Mouse (Mus musculus) mouse trophoblast stem cell (cell line): ENCODE measurements around the gene Gbf1.

ENCODE experiments used
- in situ Hi-C, 2 experiments: fragments of 300-500 bp; cut with MseI, MboI; formaldehyde crosslinking; loops; 2 replicates in 1 of 2; 3 replicates in 1 of 2; pipeline ENCODE4 v1.15.1; 2025

The Gbf1 gene

DNA sequence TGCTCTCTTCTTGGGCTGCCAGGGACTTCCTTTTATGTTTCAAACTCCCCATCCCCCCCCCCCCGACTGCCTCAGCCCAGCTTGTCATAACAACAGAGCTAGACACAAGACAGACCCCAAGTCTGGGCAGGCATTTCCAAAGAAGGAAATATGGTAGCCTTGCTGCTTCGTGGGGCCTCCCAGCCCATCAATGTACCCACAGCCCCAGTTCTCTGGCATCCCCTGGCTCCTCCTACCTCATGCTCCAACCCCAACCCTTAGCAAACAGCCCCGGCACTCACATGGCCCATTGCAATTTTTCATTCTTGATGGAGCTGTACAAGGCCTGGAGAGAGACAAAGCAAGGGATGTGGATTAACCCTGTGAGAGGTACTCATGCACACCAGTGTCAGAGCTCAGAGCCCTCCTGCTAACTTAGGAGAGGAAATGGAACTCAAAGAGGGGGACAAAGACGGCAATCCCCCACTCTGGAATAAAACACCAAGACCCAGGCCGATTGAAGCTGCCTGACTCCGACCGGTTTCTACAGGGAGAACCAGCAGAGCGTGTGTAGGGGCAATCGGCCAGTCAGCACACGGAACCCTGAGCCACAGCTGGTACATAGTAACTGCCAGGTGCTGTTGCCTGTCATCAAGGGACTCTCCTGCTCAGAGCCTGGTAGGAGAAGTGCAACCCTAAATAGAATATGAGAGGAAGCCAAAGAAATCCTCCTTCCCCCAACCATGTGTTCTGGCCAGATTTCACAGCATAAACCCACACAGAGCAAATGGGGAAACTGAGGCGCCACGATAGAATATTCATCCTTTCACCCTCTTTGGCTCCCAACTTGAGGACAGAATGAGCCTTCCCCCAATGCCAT is 163.7 kb downstream of the Gbf1 start:
- in situ Hi-C loops = no loop called here

DNA sequence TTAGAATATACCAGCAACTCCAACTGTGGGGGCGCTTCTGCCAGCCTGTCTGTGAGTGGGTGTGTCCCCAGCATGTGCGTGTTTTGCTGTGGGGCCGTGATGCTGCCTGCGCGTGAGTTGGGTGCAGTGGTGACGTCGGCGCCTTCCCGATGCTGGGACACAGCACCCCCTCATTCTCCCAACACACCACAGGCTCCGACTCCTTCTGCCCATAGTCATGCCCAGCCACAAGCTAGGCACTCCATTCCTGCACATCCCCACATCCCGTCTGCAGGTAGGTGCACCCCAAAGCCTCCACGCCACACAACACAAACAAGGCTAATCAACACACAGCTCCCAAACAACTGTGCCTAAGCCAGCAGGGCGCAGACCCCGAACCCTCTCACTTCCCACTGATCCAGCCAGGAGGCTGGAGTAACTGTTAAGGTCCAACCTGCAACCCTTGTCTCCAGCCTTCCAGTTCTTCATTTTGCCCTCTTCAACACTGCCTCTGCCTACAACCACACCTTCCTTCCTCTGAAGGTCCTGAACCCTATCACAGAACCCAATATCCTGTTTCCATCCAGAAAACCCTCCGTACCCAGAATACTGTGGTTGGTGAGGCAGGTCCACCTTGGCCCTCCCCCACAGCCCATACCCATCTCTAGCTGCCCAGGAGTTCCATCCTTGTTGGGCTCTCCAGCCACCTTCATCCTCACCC is 164.7 kb downstream of the Gbf1 start:
- in situ Hi-C loops = no loop called here

DNA sequence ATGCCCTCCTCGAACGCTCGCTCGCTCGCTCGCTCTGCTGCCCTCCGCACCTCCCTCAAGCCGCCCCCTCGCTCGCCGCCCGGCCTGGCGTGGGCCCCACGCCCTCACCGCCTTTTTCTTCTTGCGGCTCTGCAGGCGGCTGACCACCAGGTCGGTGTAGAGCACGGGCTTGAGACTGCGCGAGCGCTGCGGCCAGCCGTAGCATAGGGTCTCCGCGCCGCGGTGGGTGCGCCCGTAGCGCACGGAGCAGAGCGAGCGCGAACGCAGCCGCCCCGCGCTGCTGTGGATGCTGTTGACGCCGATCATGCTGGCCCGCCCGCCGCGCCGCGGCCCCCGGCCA is 165.2 kb downstream of the Gbf1 start:
- in situ Hi-C loops = no loop called here

DNA sequence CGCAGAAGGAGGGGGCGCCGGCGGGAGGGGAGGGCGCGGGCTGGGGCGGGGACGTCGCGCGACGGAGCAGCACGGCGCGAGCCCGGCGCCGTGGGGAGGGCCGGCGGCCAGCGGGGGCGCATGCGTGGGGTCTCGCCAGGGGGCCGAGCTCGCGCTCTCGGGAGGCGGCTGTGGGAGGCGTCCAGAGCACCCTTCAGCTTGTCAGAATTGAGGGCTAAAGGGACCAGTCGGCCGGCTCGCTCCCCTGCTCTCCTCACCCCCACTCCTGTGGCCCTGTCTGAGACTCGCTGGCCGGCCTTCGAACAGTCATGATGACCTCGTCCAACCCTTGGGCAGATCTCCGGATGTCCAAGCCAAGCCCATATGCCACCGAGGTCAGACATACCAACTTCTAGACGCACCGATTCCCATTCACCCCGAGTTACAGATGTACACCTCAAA is 165.7 kb downstream of the Gbf1 start:
- in situ Hi-C loops = no loop called here

DNA sequence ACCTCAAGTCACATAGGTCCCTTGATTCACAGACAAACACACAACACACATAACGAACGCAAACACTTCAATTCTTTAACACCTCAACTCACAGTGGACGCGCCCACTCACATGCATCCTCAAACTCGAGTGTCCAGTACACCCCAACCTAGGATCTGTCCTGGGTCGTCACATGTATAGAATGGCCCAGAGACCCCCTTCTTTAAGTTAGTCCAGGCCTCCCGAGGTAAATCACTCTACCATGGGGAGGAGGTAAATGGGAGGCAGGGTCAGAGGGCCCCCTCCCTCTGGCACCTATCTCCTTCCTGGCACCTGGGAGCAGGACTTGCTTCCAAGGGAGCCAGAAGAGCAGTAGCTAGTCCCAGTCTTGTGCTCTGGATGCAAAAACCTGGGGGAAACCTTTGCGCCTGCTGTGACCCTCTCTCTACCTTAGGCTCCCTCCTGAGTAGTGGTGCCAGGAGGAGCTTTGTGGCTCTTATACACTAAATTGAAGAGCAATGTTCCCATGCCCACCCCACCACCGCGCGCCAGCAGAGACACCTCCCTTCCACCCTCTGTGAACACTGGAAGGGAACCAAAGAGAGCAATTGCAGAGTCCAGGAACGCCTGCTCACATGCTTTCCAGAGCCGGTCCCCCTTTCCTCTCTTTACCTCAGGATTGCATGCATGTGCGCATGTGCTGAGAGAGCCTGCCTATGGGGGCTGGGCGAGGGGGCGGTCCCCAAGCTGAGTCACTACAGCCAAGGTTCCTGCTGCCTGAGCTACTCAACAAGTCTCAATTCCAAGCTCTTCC is 166.5 kb downstream of the Gbf1 start:
- in situ Hi-C loops = no loop called here

DNA sequence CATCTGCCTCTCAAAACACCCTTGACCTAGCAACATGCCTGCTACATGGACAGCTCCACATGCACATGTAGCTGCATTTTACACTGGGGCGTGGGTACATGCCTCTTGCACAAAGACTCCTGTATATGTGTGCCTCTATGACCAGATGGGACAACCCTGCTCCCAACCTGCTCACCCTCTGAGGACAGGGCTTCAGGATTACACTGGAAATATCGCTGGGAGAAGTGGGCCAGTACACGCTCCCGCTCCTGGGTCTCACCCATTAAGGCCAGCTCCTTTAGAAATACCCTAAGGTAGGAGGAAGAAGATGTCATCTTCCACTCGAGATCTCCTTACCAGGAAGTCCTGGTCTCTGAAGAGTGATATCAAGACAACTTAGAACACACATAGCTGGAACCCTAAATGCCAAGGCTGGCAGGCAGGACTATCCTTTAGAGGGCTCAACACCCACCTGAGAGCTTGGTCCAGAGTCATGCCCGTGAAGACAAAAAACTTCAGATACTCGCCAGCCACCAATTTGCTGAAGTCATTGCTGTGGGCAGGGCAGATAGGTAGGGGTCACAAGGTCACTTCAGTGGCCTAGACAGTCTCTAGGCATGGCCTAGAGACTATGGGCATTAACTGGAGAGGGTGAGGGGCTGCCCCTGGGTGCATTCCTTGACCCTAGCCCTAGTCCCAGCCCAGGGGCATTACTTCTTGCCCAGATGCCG is 167.9 kb downstream of the Gbf1 start:
- in situ Hi-C loops = no loop called here

DNA sequence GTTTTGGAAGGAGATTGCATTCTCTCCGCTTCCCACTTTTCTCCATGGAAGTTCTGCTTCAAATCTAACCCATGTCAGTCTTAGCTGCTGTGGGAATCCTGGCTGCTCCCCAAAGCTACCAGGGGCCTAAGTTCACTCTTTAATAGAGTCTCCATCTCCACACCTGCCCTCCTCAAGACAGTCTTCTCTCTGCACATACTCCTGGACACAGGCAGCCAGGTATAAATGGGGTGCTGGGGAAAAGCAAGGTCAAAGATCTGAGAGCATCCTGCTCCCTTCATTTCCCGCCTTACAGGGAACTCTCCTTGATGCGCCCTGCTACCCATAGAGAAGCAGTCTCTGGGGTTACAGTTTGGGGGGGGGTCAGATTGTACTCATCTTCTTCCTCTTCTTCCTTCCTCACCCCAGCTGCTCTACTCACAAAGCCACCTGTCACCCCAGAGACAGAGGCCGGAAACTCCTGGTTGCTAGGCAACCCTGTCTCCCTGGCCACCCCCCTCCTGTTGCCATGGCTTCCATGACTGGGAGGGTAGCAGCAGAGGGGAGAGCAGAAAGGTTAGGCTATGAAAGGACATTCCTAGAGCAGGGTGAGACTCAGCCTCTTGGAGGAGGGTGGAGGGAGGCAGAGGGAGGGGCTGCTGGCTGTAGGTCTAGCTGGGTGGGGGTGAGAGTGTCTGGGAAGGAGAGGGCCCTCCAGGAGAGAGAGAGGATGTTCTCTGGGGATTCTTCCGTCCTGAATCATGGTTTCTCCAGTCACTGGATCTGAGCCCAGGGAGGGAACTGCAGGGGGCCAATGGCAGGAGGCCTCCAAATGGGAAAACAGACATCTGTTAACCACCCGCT is 169.0 kb downstream of the Gbf1 start:
- in situ Hi-C loops = no loop called here

DNA sequence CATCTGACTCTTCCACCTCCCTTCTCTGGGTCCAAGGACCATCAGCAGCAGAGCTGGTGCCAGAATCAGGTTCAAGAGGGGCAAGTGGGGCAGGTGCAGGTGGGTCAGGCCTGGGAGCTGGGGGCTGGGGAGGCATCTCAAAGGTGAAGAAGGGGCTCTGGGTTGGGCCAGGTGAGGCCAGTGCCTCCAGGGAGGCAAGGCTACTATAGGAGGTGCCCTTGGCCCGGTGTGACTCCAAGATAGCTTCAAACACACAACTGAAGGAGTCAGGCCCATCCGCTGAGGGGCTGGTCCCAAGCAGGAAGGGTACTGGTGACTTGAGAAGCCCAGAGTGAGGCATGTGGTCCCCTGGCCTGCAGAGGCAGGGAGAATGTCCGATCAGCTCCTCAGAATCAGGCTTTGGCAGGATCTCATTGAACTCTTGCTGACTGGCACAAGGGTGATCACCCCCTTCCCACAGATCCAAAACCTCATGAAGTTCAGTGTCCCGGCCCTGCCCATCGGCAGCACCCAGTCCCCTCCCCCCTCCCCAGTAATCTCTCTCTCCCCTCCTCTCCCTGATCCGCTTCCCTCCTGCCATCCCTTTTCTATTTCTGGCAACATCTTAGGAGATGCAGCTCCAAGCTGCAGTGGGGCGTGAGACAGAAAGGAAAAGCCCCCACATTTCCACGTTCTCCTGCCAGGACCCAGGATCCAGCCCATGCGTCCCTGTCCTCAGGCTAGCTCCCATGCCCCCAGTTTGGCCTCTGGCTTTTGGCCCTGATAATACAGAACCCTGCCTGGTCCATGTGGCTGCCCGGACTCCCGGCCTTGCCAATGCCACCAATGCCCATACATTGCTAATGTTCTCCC is 170.1 kb downstream of the Gbf1 start:
- in situ Hi-C loops = no loop called here

DNA sequence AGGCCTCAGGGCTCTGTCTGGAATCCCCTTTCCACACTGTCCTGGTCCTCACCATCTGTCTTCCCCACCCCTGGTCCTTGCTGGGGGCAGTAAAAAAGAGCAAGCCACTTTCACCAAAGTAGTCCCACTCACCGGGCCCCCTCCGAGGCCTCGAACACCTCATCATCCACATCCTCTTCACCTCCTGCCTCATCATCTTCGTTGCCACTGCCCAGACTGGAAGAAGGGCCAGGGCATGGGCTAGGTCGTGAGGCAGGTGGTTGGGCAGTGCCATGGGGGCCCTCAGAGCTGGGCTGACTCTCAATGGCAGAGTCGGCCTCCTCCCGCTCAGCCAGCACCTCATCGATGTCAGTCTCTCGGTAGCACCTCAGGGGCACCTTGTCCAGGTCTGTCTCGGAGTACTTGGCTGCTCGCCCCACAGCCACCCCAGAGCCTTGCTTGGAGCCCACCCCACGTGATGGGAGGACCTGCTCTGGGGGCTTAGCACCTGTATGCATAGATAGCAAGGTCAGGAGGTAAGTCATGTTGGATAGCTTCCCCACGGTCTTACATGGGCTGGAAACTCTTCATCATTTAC is 170.8 kb downstream of the Gbf1 start:
- in situ Hi-C loops = no loop called here

DNA sequence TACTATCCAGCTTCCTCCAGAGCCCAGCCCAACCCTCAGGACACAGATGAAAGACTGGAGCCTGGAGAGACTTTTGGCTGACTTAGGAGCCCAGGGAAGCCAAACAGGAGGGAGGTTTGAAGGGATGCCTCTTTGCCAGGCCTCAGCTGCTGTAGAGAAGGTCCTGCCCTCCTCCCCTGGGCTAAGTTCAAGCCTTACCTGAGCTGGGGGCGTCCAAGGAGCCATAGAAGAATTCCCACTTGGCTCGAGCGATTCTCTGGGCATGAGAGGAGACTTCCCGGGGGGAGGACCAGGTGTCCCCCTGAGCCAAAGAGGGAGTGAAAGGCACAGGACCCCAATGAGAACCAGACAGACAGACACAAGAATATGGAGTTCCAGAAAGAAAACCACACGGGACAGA is 171.4 kb downstream of the Gbf1 start:
- in situ Hi-C loops = no loop called here

DNA sequence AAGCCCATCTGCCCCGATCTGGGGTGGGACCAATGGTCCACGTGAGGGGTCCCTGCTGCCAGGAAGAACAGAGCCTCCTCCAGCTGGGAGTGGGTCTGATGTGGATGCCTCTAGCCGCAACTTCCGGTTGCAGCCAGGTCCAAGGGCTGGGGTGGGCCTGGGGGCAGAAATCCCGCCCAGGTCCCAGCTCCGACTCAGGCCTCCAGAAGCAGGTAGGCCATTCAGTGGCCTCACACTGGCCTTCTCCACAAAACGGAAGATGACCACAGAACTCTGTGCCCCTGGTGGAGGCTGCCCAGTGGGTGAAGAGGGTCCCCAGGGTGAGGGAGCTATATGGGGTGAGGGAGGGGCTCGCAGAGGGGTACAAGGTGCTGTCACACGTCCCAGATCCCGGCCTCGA is 172.1 kb downstream of the Gbf1 start:
- in situ Hi-C loops = no loop called here

DNA sequence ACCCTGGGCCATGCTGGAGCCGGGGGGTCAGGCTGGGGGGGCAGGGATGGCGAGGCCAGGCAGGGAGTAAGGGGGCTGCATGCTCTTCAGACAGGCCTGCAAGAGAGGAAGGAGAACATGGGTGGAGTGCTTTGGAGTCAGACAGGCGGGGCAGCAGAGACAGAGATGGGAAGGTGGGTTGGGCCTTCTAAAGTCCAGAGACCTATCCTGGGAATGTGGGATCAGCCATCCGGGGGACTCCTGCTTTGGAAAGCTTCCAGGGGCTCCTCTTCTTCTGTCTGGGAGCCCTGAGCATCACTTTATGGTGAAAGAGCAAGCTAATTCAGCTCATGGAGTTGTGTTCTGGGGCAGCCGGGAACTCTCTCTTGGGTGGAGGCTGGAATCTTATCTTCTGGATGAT is 172.6 kb downstream of the Gbf1 start:
- in situ Hi-C loops = no loop called here

DNA sequence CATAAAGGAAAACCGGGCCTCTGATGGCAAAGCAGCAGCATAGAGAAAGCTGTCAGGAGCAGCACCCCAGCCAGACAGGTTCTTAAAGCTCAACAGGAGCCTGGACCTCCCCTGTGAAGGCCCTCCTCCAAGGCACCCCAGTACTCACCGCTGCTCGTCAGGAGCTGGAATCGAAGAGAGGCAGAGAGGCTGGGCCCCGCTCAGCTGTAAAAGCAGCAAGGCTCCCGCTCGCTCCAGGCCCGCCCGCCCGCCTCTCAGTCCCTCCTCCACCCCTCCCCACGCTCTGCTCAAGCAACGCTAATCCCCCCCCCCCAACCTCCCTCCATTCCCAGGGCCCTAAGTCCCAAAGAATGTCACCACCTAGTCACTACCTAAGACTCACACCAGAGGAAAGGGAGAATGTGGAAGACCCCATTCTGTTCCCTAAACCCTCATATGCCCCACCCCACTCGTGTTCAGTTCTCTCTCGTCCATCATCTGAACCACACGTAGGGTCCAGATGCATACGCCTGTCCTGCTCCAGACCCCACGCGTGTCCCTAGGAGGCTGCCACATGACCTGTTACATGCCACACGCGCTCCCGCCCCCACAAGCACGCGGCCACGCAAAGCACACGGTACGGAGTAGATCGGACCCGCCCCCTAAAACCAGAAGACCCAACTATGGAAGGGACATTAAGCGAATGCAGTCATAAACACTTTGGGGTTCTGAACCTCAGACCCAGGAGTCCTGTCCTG is 173.9 kb downstream of the Gbf1 start:
- in situ Hi-C loops = no loop called here

DNA sequence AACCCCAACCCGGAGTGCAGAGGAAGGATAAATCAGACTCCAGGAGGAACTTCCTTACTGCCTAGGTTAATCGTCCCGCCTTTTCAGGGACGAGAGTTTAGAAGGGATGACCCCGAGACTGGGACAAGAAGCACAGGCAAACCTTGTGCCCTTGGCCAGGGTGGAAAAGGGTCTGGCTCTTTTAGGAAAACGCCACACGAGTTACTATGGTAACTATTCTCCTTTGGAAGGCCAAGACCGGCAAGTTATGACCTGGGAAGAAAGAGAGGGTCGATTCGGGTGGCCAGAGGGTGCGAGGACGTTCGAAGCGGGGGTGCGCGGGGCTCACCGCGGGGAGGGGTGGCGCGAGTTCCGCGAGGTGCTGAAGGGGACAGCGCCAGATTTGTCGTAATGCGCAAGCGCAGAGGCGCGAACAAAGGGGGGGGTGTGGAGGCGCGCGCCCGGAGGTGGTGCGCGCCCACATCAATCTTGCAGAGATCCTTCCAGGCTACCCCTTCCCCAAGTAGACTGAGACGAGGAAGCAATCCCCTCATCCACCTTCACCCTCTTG is 174.5 kb downstream of the Gbf1 start, which contains the start of gene Psd:
Gene Psd, minus strand, starts transcription at position 401 of the 550 bp plus-strand sequence.
- in situ Hi-C loops = no loop called here

DNA sequence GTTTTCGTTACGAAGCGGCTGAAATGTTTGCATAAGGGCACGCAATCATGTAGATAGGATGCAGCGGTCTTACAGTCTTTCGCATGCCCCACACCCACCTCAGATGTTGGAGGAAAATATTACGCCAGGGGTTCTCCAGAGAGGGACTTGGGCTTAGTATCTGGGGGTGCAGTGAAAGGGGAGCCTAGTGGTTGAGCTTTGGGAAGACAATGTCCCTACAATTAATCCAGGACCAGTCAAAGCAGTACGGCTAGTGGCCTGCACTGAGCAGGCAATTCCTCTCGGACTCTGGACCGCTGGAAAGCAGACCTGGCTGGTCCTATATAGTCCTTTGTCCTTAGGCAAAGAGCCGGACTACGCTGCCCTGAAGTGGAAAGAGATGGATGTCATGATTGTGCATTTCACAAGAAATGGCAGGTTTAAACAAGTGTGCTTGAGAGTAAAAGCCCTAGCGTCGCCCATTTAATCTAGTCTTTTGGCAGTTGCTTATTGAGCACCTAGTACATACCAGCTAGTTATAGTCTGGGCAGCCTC is 175.3 kb downstream of the Gbf1 start:
- in situ Hi-C loops = no loop called here

DNA sequence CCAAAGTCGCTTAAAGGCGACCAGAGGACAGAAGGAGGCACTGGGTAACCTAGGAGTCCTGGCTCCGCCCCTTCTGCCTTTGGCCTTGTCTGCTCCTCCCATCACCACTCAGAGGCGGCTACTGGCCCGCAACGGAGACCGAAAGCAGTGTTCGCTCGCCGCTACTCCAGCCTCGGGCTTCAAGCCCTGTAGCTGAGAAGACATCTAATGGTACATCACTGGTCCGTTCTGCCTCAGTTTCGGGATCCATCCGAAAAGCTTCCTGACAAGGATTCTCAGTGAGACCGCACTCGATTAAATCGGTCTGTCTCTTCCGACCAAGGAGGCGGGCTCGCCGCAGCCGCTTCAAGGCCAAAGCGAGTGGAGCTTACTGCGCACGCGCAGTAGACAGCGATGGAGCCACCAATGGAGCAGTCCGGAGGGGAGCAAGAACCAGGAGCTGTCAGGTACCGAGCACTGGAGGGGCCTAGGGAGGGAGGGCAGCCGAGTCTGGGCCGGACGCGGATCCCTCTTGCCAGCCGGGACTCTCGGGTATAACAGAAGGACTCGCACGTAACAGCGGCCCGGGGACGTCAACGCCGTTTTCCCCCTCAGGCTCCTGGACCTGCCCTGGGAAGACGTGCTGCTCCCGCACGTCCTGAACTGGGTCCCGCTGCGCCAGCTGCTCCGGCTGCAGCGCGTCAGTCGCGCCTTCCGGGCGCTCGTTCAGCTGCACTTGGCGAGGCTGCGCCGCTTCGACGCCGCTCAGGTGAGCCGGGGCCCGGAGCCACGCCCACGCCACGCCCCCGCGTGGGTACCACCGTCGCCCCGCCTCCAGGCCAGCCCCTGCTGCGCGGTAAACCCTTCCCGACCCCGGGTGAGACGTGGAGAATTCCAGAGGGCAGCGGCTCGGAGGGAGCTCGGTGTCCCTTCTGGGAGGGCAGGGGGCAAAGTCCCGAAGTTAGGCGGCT is 176.0 kb downstream of the Gbf1 start, which contains the start of gene Fbxl15:
Gene Fbxl15, plus strand, starts transcription at position 104 of the 950 bp plus-strand sequence.
- in situ Hi-C loops = no loop called here
